Mouse (Mus musculus): ENCODE results near the gene Cers3.

Gene Cers3

DNA sequence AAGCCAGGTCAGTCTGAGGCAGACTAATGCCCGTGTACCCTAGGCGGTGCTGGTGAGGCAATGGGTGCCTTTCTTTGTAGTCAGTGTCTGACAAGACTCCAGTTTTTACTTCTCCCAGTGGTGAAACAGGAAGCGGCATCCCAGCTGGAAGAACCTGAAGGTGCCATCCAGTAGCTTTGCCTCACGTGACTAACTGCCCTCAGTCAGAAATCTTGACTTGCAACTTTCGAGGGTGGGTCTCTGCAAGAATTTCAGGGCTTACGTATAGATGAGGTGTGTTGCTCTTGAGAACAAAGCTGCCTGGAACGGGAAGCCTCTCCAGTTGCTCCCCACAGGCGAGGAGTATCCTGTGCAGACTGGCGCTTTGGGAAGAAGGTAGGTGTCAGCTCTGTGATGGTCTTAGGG, at the start of gene Cers3:
Gene Cers3 (plus strand): TSS at position 128 of the 405 bp plus-strand sequence.
- no peak for DNase-seq (ENCODE audit: low read depth, low spot score)

DNA sequence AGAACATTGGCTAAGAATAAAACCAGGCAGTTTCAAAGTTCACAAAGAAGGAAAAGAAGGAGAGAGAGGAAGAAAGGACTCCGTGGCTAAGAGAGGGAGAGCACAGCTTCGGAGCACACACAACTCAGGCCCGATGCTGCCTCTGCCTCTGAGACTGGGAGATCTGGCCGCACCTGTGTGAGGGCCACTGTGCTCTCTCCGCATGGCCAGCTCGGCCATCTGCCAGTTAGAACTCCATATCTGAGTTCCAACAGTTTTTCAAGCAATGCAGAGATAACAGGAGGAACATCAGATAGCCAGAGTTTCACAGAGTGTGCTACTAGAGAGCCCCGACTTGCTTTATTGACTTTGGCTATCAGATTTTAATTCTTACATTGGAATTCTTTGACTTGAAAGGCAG, 48.8 kb upstream of the Cers3 start:
- no peak for DNase-seq (ENCODE audit: low read depth, low spot score)

DNA sequence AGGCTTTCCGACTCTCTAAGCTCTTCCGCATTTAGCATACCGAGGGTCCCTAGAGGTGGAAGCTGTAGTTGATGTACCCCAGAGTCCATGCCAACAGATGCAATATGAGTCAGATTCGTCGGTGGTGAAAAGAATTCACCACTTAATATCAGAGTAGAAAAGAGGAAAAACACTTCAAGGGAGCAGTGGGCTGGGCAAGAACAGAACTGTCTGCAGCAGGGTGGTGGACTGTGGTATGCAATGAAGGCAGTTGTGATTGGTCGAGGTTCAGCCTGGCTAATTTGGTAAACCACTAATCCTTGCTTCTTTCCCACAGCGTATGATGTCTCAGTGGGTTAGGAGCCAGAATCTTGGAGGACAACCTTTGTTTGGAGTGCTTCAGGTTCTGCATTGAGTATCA, 40.6 kb upstream of the Cers3 start:
- no peak for DNase-seq (ENCODE audit: low read depth, low spot score)

DNA sequence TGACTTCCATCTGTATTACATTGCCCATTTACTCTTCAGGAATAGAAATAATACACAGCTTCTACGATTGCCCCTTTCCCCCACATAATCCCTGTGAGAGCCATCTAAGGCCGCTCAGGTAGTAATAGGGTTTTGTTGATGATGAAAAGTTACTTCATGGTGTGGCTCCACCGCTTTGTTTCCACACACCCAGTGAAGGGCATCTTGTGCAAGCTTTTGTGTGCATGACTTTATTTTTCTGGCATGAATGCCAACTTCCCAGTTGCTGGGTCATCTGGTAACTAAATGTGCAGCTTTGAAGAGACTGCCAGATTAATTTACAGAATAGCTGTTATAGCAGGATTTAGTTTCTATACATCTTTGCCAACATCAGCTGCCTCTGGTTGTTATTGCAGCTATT, 38.7 kb upstream of the Cers3 start:
- DNase-seq (ENCODE audit: low read depth, low spot score), result no peak

DNA sequence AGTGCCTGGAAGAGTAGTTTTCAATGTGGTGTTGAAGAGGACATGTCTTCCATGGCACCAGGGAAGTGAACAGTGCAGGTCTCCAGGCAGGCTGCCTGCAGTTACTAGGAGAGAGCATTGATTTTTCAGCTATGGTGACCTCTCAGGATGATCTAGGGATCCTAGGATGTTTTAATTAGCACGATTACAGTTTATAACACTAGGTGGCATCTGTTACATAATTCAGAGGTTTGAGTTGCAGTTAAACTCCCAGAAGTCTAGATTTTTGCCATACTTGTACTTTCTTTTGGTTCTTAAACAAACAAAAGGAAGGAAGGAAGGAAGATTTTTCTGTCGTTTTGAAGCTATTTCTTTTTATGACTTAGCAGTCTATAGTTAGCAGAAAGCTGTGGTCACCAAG, 32.1 kb upstream of the Cers3 start:
- no peak for DNase-seq (ENCODE audit: low read depth, low spot score)

DNA sequence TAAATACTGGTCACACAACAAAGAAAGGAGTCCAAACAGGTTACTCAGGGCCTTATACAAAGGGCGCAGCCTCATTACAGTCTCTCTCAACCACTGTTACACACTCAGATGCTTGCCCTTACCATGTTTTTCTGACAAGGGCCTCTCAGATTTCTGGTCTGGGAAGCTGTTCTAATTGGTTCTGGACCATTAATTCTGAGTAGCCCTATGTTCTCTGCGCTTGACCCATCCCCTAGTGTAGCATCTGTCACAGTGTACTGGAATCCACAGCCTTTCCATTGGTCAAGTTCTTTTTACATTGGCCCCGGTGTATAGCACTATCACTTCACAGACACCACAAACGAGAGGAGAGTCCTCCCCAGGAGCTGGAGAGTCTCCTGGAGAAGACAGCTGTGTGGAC, 18.8 kb upstream of the Cers3 start:
- no peak for DNase-seq (ENCODE audit: low read depth, low spot score)

DNA sequence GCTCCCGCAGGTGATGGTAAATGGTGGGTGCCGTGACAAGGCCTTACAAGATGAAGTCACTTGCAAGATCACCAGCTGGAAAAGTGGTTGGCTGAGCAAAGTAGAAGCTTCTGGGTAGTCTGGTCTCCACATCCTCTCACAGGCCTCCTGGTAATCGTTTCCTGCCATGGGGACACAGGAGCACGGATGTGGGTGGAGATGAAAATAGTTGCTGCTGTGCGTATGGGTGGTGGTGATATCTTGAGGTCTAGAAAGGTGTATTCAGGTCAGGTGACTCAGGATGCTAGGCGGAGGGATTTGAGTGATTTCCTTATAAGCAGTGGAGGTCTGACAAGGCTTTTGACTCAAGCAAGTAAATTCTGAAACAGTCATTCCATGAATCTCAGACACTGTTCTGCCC, 18.4 kb upstream of the Cers3 start:
- no peak for DNase-seq (ENCODE audit: low read depth, low spot score)

DNA sequence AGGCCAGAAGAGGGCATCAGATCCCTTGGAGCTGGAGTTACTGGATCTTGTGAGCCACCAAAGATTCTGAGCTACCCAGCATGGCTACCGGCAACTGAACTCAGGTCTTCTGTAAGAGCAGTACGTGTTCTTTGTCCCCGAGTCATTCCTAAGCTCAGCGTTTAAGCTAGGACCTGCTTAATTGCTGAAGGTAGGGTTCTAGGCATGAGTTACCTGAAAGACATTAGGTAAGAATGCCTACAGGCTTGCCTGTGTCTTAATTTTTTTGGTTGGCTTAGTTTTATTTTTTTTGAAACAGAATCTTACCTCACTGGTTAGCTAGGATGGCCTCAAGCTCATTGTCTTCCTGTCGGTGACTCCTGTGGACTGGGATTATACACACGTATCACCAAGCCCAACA, 15.2 kb upstream of the Cers3 start:
- DNase-seq (ENCODE audit: low read depth, low spot score), result no peak

DNA sequence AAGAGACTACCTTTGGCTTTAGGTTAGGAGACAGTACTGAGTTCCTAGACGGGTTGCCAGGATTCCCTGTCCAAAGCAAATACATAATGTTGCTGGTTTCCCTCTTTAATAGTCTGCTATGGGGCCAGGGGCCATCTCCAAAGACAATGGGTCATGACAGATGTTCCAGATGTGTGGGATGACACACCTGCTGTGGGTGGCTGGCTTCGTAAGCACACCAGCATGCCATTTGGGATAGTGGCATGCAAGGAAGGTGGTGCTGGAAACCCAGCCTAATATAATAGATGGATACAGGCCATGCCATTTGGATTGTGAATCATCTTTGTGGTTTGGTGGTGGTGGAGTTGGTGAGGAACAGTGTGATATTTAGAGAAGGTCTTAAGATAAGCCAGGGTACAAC, 14.1 kb upstream of the Cers3 start:
- DNase-seq (ENCODE audit: low read depth, low spot score), result no peak

DNA sequence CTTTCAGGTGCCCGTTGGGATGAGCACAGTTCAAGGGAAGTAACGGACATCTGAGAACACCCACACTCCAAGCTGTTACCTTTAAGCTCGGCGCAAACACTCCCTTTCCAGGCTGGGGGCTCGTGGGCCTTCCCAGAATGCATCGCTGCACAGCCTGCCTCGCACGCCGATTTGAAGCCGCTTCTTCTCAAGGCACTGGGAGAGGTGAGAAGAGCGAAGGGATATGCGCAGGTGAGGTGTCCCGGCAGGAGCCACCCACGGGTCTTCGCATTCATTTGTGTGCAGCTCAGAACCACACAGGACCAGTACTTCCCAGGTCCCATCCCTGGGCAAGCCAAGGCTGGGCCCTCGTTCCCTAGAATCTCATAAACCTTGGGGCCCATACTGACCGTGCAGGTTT, 9.9 kb upstream of the Cers3 start:
- DNase-seq (ENCODE audit: low read depth, low spot score), result no peak

DNA sequence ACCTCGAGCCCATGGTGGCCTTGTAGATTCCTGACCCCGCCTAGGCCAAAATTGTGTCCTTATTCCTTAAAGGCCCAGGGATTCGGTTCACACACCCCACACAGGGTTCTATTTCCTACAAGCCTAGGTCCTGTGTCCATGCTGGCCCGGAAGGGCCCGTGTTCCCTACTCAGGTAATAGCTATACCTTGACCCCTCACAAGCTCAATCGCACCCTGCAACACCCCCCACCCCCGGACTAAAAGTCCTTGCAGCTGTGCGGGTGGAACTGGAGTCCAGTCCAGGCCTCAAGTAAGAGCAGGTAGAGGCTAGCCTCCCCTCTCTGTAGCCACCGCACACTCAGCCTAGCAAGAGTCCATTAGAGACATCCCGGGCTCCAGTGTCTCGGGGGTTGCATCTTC, 9.4 kb upstream of the Cers3 start:
- DNase-seq (ENCODE audit: low read depth, low spot score), result no peak

DNA sequence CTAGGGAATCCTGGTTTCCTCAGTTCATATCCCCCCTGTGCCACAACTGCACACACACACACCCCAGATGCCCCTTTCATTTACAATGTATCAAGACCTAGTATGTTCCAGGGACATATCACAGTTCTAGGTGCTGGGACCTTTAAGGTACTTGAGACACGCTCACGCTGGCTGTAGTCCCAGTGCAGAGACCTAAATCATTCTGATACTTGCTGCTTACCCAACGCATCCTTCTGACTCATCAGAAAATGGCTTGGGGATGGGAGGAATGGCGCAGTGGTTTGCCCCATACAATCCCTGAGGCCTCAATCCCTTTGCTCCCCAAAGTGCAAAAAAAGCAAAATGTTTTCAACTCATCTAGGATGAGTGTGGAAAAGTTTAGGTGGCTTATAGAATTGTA, 8.8 kb upstream of the Cers3 start:
- no peak for DNase-seq (ENCODE audit: low read depth, low spot score)

DNA sequence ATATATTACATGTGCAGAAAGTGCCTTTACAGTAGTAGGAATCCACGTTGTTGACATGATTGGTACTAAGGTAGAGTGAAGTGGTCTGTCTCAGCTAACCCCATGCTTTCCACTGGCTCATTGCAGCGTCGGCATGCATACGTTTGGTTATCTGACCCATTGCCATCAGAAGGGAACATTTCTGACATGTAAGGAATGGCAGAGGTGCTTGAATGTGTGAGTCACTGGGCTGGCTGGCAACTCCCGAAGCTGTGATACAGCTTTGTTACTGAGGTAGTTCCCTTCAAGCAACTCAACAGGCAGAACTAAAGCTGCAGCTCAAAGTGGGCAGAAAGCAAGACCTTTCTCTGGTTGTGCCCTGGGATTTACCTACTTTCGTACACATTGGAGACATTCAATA, 8.3 kb upstream of the Cers3 start:
- no peak for DNase-seq (ENCODE audit: low read depth, low spot score)

DNA sequence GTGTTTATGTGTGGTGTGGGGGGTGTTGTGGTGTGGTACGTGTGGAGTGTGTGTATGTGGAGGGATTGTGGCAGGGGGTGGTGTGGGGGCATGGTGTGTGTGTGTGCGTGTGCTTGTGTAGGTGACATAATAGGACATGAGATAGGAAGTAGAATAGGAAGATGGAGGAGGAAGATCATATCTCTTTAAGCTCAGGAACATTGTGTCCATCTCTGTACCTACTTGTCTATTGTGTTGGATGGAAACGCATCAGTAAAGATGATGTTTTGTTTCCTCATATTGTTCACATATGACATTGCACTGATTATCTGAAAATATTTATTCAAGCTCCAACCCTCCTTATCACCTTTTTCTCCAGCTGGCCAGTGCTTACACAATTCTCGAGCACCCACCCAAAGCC, 5.9 kb upstream of the Cers3 start:
- no peak for DNase-seq (ENCODE audit: low read depth, low spot score)

DNA sequence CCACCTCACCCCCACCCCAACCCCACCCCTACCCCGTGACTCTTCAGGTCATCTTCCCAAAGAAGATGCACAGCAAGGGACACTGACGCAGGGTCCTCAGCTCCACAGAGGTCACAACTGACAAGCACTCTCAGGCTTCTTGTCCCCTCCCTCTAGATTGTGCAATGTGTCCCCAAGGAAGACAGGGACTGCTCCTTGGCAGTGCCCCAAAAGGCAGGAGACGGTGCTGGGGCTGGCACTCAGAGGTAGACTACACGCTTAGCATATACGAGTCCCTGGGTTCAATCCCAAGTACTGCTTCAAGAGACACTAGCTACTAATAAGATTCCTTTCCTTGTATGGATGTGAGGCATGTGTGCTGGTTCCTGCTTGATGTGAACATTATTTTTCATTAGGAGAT, 2.3 kb upstream of the Cers3 start:
- DNase-seq (ENCODE audit: low read depth, low spot score), result no peak

DNA sequence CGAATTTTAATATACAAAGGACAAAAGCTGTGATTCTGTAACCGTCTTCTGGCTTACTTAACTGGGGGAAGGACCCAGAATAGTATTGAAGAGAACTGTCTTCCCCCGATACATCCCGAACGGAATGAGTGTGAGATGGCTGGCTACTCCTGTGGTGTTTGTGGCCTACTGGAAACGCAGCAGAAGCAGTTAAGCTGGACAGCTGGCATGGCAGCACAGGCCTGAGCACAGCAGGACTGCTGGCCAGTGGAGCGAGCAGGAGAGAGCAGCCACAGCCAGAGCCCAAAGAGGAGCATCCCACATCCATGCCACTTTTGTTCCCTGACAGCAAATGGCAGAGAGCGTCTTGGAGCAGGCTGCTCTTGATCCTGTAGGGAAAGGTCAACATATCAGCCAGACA, 1.9 kb upstream of the Cers3 start:
- DNase-seq (ENCODE audit: low read depth, low spot score), result no peak

DNA sequence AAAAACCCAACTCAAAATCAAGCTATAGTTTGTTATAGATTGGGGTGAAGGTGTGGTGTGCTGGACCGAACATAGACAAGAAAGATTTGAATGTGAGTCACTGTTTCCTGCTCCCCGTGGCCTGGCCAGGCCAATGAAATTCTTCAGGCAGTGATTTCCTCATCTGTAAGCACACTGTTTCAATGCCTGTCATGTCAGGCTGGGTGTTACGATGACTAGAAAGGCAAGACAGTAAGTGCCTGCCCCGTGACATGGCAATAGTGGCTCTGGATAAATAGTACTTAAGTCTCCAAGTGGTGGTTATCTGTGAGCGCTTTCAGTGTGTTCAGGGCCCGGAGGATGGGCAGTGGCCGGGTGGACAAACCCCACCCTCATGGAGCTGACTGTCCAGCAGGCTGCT, 3.7 kb downstream of the Cers3 start:
- no peak for DNase-seq (ENCODE audit: low read depth, low spot score)

DNA sequence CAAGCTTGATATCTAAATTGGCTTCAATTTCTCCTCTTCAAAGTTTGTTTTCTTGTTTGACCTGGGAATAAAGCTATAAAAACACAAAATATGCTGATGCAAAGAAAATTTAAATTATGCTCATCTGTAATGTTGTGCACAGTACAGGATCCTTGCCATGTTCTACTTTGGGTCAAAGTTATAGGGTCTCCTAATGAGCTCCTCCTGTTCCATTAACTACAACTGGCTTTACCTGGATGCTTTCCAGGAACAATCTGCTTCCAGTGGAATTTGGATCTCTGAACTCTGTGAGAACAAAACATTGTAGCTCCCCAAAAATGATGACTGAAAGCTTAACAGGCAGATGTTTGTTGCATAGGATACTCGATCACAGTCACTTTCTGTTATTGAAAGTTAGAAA, 6.7 kb downstream of the Cers3 start:
- no peak for DNase-seq (ENCODE audit: low read depth, low spot score)

DNA sequence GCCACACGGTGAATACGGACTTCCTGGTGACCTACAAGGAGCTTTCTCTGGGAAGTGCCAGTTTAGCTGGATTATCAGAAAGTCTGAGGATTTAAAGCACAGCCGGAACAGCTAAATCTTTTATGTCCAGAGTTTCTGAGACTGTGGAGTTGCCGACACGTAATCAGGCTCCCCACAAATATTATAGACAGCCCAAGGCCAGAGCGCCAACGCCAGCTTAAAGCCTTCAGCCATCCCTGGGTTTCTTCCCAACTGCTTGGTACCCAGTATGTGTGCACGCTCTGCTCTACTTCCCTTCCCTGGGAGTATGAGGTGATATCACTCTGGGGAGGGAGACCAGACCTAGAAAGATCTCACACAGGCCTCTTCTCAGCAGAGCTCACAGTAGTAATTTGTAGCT, 10.5 kb downstream of the Cers3 start:
- DNase-seq (ENCODE audit: low read depth, low spot score), result no peak

DNA sequence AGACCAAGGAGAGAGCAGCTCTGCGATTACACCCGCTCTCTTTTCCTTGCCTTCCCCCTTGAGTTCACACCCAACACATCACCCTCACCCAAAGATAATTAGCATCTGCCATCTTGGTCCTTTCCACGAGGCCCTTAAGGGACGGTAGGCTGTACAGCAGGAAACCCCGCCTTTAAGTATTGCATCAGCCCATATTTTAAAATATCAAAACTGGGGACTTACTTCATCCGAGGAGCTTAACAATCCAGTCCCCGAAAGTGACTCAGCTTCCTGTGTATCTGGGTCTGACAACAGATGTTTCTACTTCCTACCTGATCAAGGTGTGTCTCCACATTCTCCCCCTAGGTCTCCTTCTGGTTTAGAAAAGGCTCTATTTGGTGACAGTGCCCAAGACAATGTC, 12.3 kb downstream of the Cers3 start:
- DNase-seq (ENCODE audit: low read depth, low spot score), result no peak

DNA sequence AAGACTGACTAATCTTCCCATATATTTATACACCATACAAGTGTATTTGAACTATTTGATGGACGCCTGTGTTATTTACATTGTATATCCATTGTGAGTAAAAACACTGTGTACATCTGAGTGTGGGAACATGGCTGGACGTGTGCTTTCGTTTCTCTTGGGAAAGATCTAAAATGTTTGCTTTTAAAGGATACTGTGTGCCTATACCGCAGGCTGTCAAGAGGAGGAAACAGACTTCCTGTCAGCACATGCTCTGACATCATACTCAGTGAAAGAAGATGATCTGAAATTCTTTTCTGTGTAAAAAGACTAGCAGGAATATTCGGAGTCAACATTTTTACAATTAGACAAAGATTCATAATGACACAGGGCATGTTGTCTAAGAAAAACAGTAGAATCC, 26.6 kb downstream of the Cers3 start:
- DNase-seq (ENCODE audit: low read depth, low spot score), result no peak

DNA sequence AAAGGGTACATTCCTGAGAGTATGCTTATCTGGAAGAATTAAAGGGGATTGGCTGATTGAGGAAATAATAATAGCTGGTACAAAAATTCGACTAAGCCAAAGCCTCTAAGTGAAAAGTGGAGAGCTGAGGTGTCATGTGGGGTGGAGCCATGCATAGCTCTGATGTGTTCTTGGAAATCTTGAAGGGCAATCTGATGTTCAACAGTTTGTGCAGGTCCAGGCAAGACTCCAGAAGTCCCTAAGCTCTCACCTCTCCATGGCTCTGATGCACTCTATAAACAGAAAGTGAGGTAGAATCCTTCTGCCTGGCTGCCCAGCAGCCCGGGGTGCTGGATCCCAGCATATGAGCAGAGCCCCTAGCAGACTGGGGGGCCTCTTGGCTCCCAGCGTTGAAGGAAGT, 27.4 kb downstream of the Cers3 start:
- no peak for DNase-seq (ENCODE audit: low read depth, low spot score)

DNA sequence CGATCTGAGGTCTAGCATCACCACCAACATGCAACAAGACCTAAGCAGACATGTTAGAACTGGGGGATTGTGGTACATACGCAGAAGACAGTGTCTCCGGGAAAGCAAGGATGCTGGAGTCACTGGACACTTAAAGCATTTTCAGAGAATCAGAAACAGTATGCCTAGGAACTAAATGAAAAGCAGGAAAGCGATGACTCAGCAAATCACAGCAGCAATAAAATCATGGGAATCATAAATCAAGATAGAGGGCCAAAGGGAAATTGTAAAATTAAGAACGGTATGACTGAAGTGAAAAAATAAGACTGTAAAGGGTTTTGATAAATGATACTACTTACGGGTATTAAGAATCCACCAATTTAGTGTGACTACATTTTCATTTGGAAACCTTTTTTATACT, 27.9 kb downstream of the Cers3 start:
- DNase-seq (ENCODE audit: low read depth, low spot score), result no peak

DNA sequence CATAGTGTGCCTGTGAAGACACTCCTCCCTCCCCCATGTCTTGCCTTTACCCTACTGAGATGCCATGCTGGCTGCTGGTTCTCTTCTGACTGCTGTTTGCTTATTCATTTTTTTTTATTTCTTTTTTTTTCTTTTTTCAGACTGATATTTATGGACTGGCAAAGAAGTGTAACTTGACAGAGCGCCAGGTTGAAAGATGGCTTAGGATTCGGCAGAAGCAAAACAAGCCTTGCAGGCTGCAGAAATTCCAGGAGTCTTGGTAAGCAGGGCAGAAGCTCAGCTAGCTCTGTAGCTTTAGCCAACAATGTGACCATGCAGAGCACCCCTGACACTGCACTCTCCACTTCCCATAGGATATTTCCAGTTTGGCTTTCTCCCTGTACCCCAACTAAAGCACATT, 36.1 kb downstream of the Cers3 start:
- no peak for DNase-seq (ENCODE audit: low read depth, low spot score)
